Mouse (Mus musculus) neural tube, embryonic 15.5 days (tissue): ENCODE results near the gene Tob2. TPM values are rescaled to one million over a fixed set of nuclear protein-coding genes. Genes with fewer than 3 reads are reported as not detected.

Source experiments
- ATAC-seq: fragments of 200-750 bp; cut with Nextera tagmentation; 2 replicates; pipeline ENCODE4 v1.8.0; 2017; ENCODE audit warnings: mild to moderate bottlenecking, moderate TSS enrichment, moderate library complexity; ENCODE audit not compliant: low FRiP score
- H3K27ac ChIP-seq: fragments of 300-500 bp; sonication (generic); replicated peaks from 2 replicates; pipeline ENCODE4 v1.5.1; 2015; ENCODE audit warnings: mild to moderate bottlenecking, inconsistent platforms
- H3K27me3 ChIP-seq: fragments of 300-500 bp; sonication (generic); replicated peaks from 2 replicates; pipeline ENCODE4 v1.6.1; 2015; ENCODE audit warnings: inconsistent platforms
- H3K36me3 ChIP-seq: fragments of 300-500 bp; sonication (generic); 2 replicates; pipeline ENCODE4 v1.6.1; 2015; ENCODE audit warnings: inconsistent platforms
- H3K4me1 ChIP-seq: fragments of 300-500 bp; sonication (generic); 2 replicates; pipeline ENCODE4 v1.6.1; 2015; ENCODE audit warnings: inconsistent platforms
- H3K4me2 ChIP-seq: fragments of 300-500 bp; sonication (generic); 2 replicates; pipeline ENCODE4 v1.6.1; 2015; ENCODE audit warnings: inconsistent platforms, mild to moderate bottlenecking, moderate library complexity
- H3K4me3 ChIP-seq: fragments of 300-500 bp; sonication (generic); replicated peaks from 2 replicates; pipeline ENCODE4 v1.5.1; 2015; ENCODE audit warnings: mild to moderate bottlenecking, inconsistent platforms
- H3K9ac ChIP-seq: fragments of 300-500 bp; sonication (generic); replicated peaks from 2 replicates; pipeline ENCODE4 v1.6.1; 2015; ENCODE audit warnings: mild to moderate bottlenecking, inconsistent platforms
- H3K9me3 ChIP-seq: fragments of 300-500 bp; sonication (generic); replicated peaks from 2 replicates; pipeline ENCODE4 v1.6.1; 2016; ENCODE audit warnings: inconsistent platforms
- WGBS: fragments of 180-500 bp; shearing (Covaris S2); methylation state at CpG from one replicate; pipeline ENCODE4 v1.1.7; 2015; ENCODE audit warnings: mixed read lengths; 5-methylcytosine and 5-hydroxymethylcytosine counted together
- polyA plus RNA-seq: library from polyadenylated mRNA; unstranded; fragments of >200 nt; fragmentation: Nextera tagmentation; extraction: Ambion mirVana; gene quantifications from 2 replicates; pipeline ENCODE4 v1.2.1, GENCODE M21; 2015

Gene Tob2
- polyA plus RNA-seq, 1 experiment from 2014 or later = 14.7 TPM

- Histone ChIP-seq H3K4me2 (no peak overlapping the region), H3K9ac (no peak overlapping the region), H3K4me1 (peaks cover 4% of the 10 kb centered on the region), H3K36me3 (peaks cover 29% of the 10 kb centered on the region), H3K27ac (no peak overlapping the region), H3K27me3 (no peaks in the 10 kb centered on the region), H3K9me3 (no peaks in the 10 kb centered on the region), H3K4me3 (no peak overlapping the region)
- ATAC-seq = no peak
- WGBS = 90% methylated on average over 6 of the region's 6 CpGs
These were observed 28.4 kb upstream of the Tob2 start for GRCm38 (mm10) chr15:81886795-81887550.

- peaks cover 17% of the 10 kb centered on the region for H3K36me3 ChIP-seq
- H3K4me3 ChIP-seq = no peak overlapping the region
- H3K9me3 ChIP-seq = no peaks in the 10 kb centered on the region
- no peaks in the 10 kb centered on the region for H3K27me3 ChIP-seq
- 51% methylated on average over 3 of the region's 3 CpGs for WGBS
- H3K9ac ChIP-seq = no peak overlapping the region
- H3K27ac ChIP-seq = no peak overlapping the region
- ATAC-seq = no peak
- H3K4me1 ChIP-seq = peaks cover 14% of the 10 kb centered on the region
- H3K4me2 ChIP-seq = no peak overlapping the region
These were observed 26.9 kb upstream of the Tob2 start for GRCm38 (mm10) chr15:81885418-81885934.

- no peak overlapping the region for H3K9ac ChIP-seq
- no peaks in the 10 kb centered on the region for H3K27me3 ChIP-seq
- H3K4me1 ChIP-seq = peaks cover 34% of the 10 kb centered on the region
- no peak for ATAC-seq
- H3K27ac ChIP-seq = no peak overlapping the region
- WGBS = 89% methylated on average over 3 of the region's 3 CpGs
- no peaks in the 10 kb centered on the region for H3K9me3 ChIP-seq
- no peak overlapping the region for H3K4me2 ChIP-seq
- no peaks in the 10 kb centered on the region for H3K36me3 ChIP-seq
- no peak overlapping the region for H3K4me3 ChIP-seq
These were observed 23.8 kb upstream of the Tob2 start for GRCm38 (mm10) chr15:81882348-81882747.

GRCm38 (mm10) chr15:81879531-81880401 is 21.2 kb upstream of the Tob2 start:
- peaks cover 36% of the 10 kb centered on the region for H3K4me1 ChIP-seq
- H3K9ac ChIP-seq = peak overlapping the region; percentile 14; the same call in 1 of the 2 replicates
- no peak overlapping the region for H3K4me3 ChIP-seq
- H3K27ac ChIP-seq = peak overlapping the region; percentile 85
- peak; percentile 93 for ATAC-seq
- WGBS = 26% methylated on average over 5 of the region's 5 CpGs
- H3K27me3 ChIP-seq = no peaks in the 10 kb centered on the region
- no peaks in the 10 kb centered on the region for H3K36me3 ChIP-seq
- no peaks in the 10 kb centered on the region for H3K9me3 ChIP-seq
- peak overlapping the region; percentile 38 for H3K4me2 ChIP-seq

GRCm38 (mm10) chr15:81872262-81873136 is 13.9 kb upstream of the Tob2 start, which contains the start of gene Aco2:
Gene Aco2 (plus strand): TSS chr15:81872309.
- Histone ChIP-seq H3K4me1 (peaks cover 27% of the 10 kb centered on the region), H3K9ac (peak within 1 kb of the TSS; percentile 95), H3K4me2 (peak within 1 kb of the TSS; percentile 83), H3K9me3 (no peaks in the 10 kb centered on the region), H3K27me3 (no peaks in the 10 kb centered on the region), H3K36me3 (peaks cover 31% of the 10 kb centered on the region), H3K4me3 (peak within 1 kb of the TSS; percentile 89), H3K27ac (peak within 1 kb of the TSS; percentile 99)
- WGBS = 1% methylated on average over 53 of the region's 53 CpGs
- ATAC-seq = peak; percentile 89

- H3K27me3 ChIP-seq = no peaks in the 10 kb centered on the region
- WGBS = under 1% methylated on average over 30 of the region's 30 CpGs
- peak within 1 kb of the TSS; percentile 95 for H3K9ac ChIP-seq
- H3K4me2 ChIP-seq = peak within 1 kb of the TSS; percentile 83
- H3K27ac ChIP-seq = peak within 1 kb of the TSS; percentile 99
- H3K9me3 ChIP-seq = no peaks in the 10 kb centered on the region
- peaks cover 39% of the 10 kb centered on the region for H3K36me3 ChIP-seq
- H3K4me3 ChIP-seq = peak within 1 kb of the TSS; percentile 89
- peaks cover 27% of the 10 kb centered on the region for H3K4me1 ChIP-seq
- ATAC-seq = peak; percentile 91
These were observed 13.1 kb upstream of the Tob2 start, which contains the start of gene Phf5a for GRCm38 (mm10) chr15:81871604-81872261. Gene Phf5a (minus strand): TSS chr15:81871911.

- ATAC-seq = no peak
- no peaks in the 10 kb centered on the region for H3K27me3 ChIP-seq
- no peaks in the 10 kb centered on the region for H3K9me3 ChIP-seq
- no peak overlapping the region for H3K9ac ChIP-seq
- peaks cover 27% of the 10 kb centered on the region for H3K4me1 ChIP-seq
- H3K4me2 ChIP-seq = no peak overlapping the region
- no peak overlapping the region for H3K4me3 ChIP-seq
- WGBS = 95% methylated on average over 5 of the region's 5 CpGs
- H3K36me3 ChIP-seq = peaks cover 56% of the 10 kb centered on the region
- no peak overlapping the region for H3K27ac ChIP-seq
These were observed 11.4 kb upstream of the Tob2 start for GRCm38 (mm10) chr15:81869985-81870384.

- WGBS = 93% methylated on average over 7 of the region's 7 CpGs
- Histone ChIP-seq H3K27me3 (no peaks in the 10 kb centered on the region), H3K9me3 (no peaks in the 10 kb centered on the region), H3K36me3 (peaks cover 53% of the 10 kb centered on the region), H3K27ac (no peak overlapping the region), H3K4me3 (no peak overlapping the region), H3K9ac (no peak overlapping the region), H3K4me2 (no peak overlapping the region), H3K4me1 (peaks cover 14% of the 10 kb centered on the region)
- no peak for ATAC-seq
These were observed 5.6 kb upstream of the Tob2 start for GRCm38 (mm10) chr15:81864238-81864637.

GRCm38 (mm10) chr15:81860471-81861135 is 2.0 kb upstream of the Tob2 start:
- Histone ChIP-seq H3K4me3 (0 out of 2 replicates have a peak overlapping the region, but pooled peaks have one; percentile 93), H3K4me2 (peak overlapping the region; percentile 94), H3K9me3 (no peaks in the 10 kb centered on the region), H3K27ac (peak overlapping the region; percentile 82), H3K9ac (peak overlapping the region; percentile 8; the same call in 1 of the 2 replicates), H3K36me3 (peaks cover 17% of the 10 kb centered on the region), H3K4me1 (peaks cover 36% of the 10 kb centered on the region), H3K27me3 (no peaks in the 10 kb centered on the region)
- 31% methylated on average over 8 of the region's 8 CpGs for WGBS
- ATAC-seq = no peak
